Mouse (Mus musculus) CD8-positive naive resting alpha-beta T cell, adult 57 days (primary cell): ENCODE measurements around the gene Smcp. TPM values are rescaled to one million over a fixed set of nuclear protein-coding genes. Genes with fewer than 3 reads are reported as not detected.

Experiments used
- total RNA-seq: library from RNA; stranded (reverse); gene quantifications from one replicate; pipeline ENCODE4 v1.2.4, GENCODE M21; 2023

The Smcp gene
- total RNA-seq: not detected

DNA sequence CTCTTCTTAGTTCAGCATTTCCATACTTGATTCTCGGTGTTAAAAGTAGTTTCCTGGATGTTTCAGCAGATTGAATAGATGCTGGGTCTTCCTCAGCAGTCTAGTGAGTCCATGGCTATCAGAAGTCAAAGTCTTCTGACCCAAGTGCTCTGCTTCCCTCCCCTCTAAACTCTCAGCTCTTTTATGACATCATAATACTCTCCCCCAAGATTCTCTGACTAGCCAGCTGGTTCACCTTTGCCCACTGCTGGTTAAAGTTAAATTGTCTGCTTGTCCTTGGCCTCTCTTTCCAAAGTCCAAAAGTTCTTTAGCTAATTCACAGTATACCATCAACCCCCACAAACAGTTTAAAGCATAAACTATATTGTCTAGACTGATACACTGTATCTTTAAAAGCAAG is at the start of gene Smcp:
TSS of gene Smcp (minus strand) at position 140 of the 400 bp plus-strand sequence.

DNA sequence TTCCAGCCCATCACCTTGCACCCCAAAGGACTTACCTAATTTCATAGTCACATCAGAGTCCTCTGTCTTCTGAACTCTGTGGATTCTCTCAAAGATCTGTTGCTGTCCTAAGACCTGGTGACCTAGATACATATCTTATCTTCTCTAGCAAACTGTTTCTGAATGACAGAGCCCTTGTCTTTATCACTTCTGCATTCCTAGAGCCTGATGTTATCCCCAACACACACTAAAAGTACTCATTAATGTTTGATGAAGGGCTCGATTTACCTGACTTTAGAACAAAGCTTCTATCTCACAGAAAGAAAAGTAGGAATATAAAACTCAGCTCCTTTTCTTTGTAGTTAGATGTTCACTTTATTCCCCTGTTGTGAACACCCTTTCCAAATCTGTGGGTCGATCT is 32.8 kb upstream of the Smcp start, which contains the start of gene Lce6a:
TSS of gene Lce6a (minus strand) at position 101 of the 400 bp plus-strand sequence.

DNA sequence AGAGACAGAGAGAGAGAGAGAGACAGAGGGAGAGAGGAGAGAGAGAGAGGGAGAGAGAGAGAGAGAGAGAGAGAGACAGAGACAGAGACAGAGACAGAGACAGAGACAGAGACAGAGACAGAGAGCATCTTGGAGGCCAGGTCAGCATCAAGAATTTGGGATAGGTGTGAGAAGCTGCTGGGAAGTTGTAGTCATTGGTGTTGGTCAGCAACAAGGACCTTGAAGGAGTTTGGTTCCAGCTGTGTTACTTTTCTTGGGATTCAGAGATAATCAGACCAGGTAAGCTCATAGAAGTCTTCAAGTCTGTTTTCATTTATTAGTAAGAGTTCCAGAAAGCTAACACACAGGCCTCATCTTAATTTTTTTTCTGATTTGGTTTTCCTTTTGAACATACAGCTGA is 18.6 kb upstream of the Smcp start, which contains the start of gene 2210017I01Rik:
TSS of gene 2210017I01Rik (minus strand) at position 101 of the 400 bp plus-strand sequence.

DNA sequence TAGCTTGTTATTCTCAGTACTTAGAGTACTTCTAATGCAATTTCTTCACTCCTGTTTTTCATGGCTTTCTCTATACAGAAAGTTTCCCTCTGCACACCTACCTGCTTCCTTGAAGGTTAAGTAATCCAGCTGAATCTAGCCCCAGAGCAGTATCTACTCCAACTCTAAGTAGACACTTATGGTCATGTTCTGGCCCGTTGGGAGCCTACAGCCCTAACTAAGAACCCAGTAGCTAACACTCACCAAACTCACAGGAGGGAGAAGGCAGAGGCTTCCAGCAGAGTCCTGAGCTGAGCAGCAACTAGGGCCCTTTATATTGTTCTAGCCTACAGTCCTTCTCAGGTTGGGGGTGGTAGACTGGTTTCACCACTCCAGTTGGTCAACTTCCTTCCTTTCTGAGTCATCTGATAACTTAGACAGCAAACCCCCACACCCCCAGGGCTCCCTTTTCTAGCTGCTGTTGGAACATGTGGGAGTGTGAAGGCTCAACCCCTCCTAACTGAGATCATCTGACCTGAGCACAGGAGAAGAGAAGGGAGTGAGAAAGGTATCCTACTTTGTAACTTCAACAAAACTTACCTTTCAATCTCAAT is 15.3 kb downstream of the Smcp start, which contains the start of gene Ivl:
TSS of gene Ivl (minus strand) at position 287 of the 593 bp plus-strand sequence.

DNA sequence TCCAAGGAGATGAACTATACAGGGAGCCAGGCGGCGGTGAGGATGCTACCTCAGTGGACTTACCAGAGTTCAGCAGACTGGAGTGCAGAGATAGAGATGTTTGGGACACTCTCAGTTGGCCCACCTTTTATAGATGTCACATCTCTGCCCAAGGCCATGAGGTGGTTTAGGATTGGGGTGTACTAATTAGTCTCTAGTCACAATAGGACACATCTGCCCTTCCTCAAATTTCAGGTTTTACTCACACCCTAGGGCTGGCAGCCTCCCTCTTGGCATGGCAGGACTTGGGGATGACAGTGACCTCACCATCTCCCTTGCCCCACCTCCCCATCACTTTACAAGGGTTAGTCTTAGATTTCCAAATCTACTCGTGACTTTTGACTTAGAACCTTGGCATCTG is 54.4 kb downstream of the Smcp start, which contains the start of gene 2310046K23Rik:
TSS of gene 2310046K23Rik (minus strand) at position 101 of the 400 bp plus-strand sequence.

Other genes with a start within 250 kb of the Smcp start
- gene Sprr2d, start 249.9 kb downstream of the Smcp start, total RNA-seq: not detected
- gene Sprr2e, start 236.9 kb downstream of the Smcp start, total RNA-seq: not detected
- not detected for gene Sprr2f, start 223.8 kb downstream of the Smcp start, total RNA-seq
- gene Sprr2h, start 203.3 kb downstream of the Smcp start, total RNA-seq: not detected
- not detected for gene Sprr2i, start 181.0 kb downstream of the Smcp start, total RNA-seq
- gene Sprr2j-ps, start 170.9 kb downstream of the Smcp start, total RNA-seq: not detected
- 1.4 TPM for gene Gm9774, start 159.6 kb downstream of the Smcp start, total RNA-seq
- gene Sprr2k, start 156.4 kb downstream of the Smcp start, total RNA-seq: not detected
- not detected for gene Sprr1b, start 150.2 kb downstream of the Smcp start, total RNA-seq
- not detected for gene Sprr3, start 130.3 kb downstream of the Smcp start, total RNA-seq
- not detected for gene Sprr1a, start 103.1 kb downstream of the Smcp start, total RNA-seq
- not detected for gene Sprr4, start 88.5 kb downstream of the Smcp start, total RNA-seq
- not detected for gene 2310046K23Rik, start 54.5 kb downstream of the Smcp start, total RNA-seq
- gene Ivl, start 15.3 kb downstream of the Smcp start, total RNA-seq: not detected
- gene 2210017I01Rik, start 18.5 kb upstream of the Smcp start, total RNA-seq: not detected
- not detected for gene Lce6a, start 32.7 kb upstream of the Smcp start, total RNA-seq
- gene Lce1a1, start 59.3 kb upstream of the Smcp start, total RNA-seq: not detected
- not detected for gene Lce1b, start 67.9 kb upstream of the Smcp start, total RNA-seq
- gene Lce1a2, start 81.3 kb upstream of the Smcp start, total RNA-seq: not detected
- gene Lce1c, start 90.2 kb upstream of the Smcp start, total RNA-seq: not detected
- gene Lce1d, start 98.2 kb upstream of the Smcp start, total RNA-seq: not detected
- gene Lce1e, start 120.1 kb upstream of the Smcp start, total RNA-seq: not detected
- gene Lce1f, start 131.4 kb upstream of the Smcp start, total RNA-seq: not detected
- not detected for gene Gm38119, start 150.1 kb upstream of the Smcp start, total RNA-seq
- gene Lce1g, start 163.3 kb upstream of the Smcp start, total RNA-seq: not detected
- not detected for gene Lce1h, start 176.1 kb upstream of the Smcp start, total RNA-seq
- gene Lce1i, start 189.9 kb upstream of the Smcp start, total RNA-seq: not detected
- not detected for gene Lce1j, start 201.5 kb upstream of the Smcp start, total RNA-seq
- gene Lce1k, start 218.9 kb upstream of the Smcp start, total RNA-seq: not detected
- gene Kprp, start 238.2 kb upstream of the Smcp start, total RNA-seq: not detected